Mouse (Mus musculus) cerebellum, adult 2 months (tissue): ENCODE measurements around the gene Ak7. TPM values are rescaled to one million over a fixed set of nuclear protein-coding genes. Genes with fewer than 3 reads are reported as not detected.

Experiments
- DNase-seq, 2 experiments: peaks; one replicate each; pipeline ENCODE4 v3.0.0; 2021
- H3K27ac ChIP-seq: fragments of 200-500 bp; 2 replicates; pipeline ENCODE4 v1.5.1; 2012; ENCODE audit warnings: low read length, control low read depth, inconsistent platforms; ENCODE audit not compliant: insufficient read depth
- H3K27me3 ChIP-seq: fragments of 200-500 bp; 2 replicates; pipeline ENCODE4 v1.6.1; 2012; ENCODE audit warnings: inconsistent platforms, mild to moderate bottlenecking, low read length, moderate library complexity; ENCODE audit not compliant: control insufficient read depth, insufficient read depth
- H3K4me1 ChIP-seq: fragments of 200-500 bp; 2 replicates; pipeline ENCODE4 v1.6.1; 2011; ENCODE audit warnings: low read length; ENCODE audit not compliant: control insufficient read depth, insufficient read depth
- H3K4me3 ChIP-seq: fragments of 200-500 bp; replicated peaks from 2 replicates; pipeline ENCODE3; 2011; ENCODE audit warnings: mild to moderate bottlenecking, low read depth, low read length, control low read depth; ENCODE audit not compliant: insufficient read depth
- CTCF ChIP-seq: fragments of 200-500 bp; IDR thresholded peaks from 2 replicates; pipeline ENCODE4 v1.5.1; 2011; ENCODE audit warnings: low read depth, mild to moderate bottlenecking, control low read depth, low read length, moderate library complexity, borderline replicate concordance; ENCODE audit not compliant: insufficient read depth
- POLR2A ChIP-seq: fragments of 200-500 bp; IDR thresholded peaks from 2 replicates; pipeline ENCODE4 v1.6.1; 2011; ENCODE audit warnings: low read length, control low read depth, borderline replicate concordance; ENCODE audit not compliant: insufficient read depth
- WGBS: fragments of 180-500 bp; shearing (Covaris S2); methylation state at CpG from one replicate; pipeline ENCODE4 v1.1.7; 2018; 5-methylcytosine and 5-hydroxymethylcytosine counted together
- polyA plus RNA-seq: library from polyadenylated mRNA; depleted of rRNA; stranded (reverse); fragments of >200 nt; gene quantifications from 2 replicates; pipeline ENCODE4 v1.2.3, GENCODE M21; 2012

Gene Ak7
- polyA plus RNA-seq, 1 experiment: 1.3 TPM

- peak; percentile 82; the same call in 1 of the 2 replicates for TF ChIP-seq POLR2A
- TF ChIP-seq CTCF: no peak
- DNase-seq: peak; percentile 90 to 91
- peak within 1 kb of the TSS; percentile 90 for H3K4me3 ChIP-seq
- 0 out of 2 replicates have a peak, but pooled peaks cover 2% of the 10 kb centered on the region for H3K4me1 ChIP-seq
- no peaks in the 10 kb centered on the region for H3K27me3 ChIP-seq
- peak within 1 kb of the TSS; percentile 94 for H3K27ac ChIP-seq
- WGBS: under 1% methylated on average over 83 of the region's 85 CpGs
Measured at GRCm38 (mm10) chr12:105784196-105784999, 78.6 kb downstream of the Ak7 start, which contains the start of gene Papola. TSS of gene Papola (plus strand) at chr12:105784694.

DNA sequence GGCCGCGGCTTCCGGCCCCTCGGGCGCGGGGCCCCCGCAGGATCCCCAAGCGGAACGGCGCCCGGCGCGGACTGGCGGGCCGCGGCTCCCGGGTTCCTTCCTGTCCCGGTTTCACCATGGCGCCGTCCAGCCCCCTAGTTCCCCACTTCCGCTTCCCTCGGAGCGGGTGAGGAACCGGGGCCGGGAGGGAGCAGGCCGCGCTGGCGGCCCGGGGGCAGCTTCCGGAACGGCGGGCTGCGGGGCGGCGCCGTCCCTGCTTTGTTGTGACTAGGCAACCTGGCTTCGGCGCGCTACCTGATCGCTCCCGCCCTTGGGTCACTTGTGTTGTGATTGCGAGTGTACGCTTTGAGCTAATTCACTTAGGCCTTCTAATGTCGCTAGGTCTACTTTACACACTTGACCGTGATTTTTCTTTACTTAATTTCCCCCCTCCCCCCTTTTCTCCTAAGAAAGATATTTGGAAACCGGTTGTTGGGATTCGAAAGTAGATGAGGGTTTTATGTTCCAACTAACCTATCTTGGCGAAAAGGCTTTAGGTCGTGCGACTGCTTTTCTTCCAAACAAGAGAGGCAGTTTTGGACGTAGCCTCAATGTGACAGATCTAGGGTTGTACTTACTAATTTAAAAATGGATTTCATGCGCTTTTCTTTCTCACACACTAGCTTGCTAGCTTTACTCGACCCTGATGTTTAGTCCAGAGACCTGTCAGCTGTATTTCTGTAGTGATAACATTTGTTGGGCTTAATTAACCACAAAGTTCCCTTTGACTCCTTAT lies 79.4 kb downstream of the Ak7 start:
- no peaks in the 10 kb centered on the region for H3K27me3 ChIP-seq
- H3K4me1 ChIP-seq: 0 out of 2 replicates have a peak, but pooled peaks cover 2% of the 10 kb centered on the region
- H3K4me3 ChIP-seq: peak overlapping the region; percentile 90
- DNase-seq: peak in 1 of 2 experiments; percentile 71
- under 1% methylated on average over 53 of the region's 53 CpGs for WGBS
- peak overlapping the region; percentile 94 for H3K27ac ChIP-seq
- no peak for TF ChIP-seq POLR2A

DNA sequence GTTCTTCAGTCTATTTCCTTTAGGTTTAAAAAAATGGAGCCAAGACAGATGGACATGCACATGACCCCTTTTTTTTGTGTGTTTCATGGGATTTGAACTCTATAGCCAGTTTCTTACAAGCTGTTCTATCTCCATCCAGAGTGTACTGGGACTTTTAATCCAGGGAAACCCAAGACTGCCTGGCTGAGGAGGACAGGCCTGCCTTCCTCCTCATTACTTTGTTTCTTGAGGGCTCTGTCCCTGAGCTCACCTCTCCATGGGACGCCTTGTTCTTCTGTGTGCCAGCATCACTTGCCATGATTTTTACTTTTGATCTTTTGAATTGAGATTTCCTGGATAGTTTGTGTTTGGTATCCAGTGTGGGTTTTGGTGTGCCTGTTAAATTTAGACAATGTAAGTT lies 80.3 kb downstream of the Ak7 start:
- no peak for TF ChIP-seq POLR2A
- TF ChIP-seq CTCF: no peak
- 0 out of 2 replicates have a peak, but pooled peaks cover 2% of the 10 kb centered on the region for H3K4me1 ChIP-seq
- DNase-seq: no peak
- H3K27ac ChIP-seq: no peak overlapping the region
- H3K4me3 ChIP-seq: peak overlapping the region; percentile 44
- H3K27me3 ChIP-seq: no peaks in the 10 kb centered on the region
- 57% methylated on average over 1 of the region's 1 CpGs for WGBS

- no peak for DNase-seq
- WGBS: 90% methylated on average over 2 of the region's 2 CpGs
- TF ChIP-seq POLR2A (no peak), CTCF (no peak)
Measured at GRCm38 (mm10) chr12:105787626-105788025, 81.8 kb downstream of the Ak7 start.

DNA sequence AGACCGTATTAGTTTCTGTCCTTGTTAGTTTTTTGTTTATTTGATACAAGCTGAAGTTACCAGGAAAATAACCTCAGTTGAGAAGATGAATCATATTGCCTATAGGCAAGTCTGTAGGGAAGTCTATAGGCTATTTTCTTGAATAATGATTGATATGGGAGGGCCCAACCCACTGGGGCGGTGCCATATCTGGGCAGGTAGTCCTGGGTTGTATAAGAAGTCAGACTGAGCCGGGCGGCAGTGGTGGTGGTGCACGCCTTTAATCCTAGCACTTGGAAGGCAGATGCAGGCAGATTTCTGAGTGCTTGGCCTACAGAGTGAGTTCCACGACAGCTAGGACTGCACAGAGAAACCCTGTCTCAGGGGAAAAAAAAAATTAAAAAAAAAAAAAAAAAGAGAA lies 84.1 kb downstream of the Ak7 start:
- 81% methylated on average over 6 of the region's 6 CpGs for WGBS

More at GRCm38 (mm10) chr12:105787626-105788025, 81.8 kb downstream of the Ak7 start:
- 0 out of 2 replicates have a peak, but pooled peaks cover 2% of the 10 kb centered on the region for H3K4me1 ChIP-seq
- H3K27me3 ChIP-seq: no peaks in the 10 kb centered on the region
- no peak overlapping the region for H3K27ac ChIP-seq
- H3K4me3 ChIP-seq: no peak overlapping the region

DNA sequence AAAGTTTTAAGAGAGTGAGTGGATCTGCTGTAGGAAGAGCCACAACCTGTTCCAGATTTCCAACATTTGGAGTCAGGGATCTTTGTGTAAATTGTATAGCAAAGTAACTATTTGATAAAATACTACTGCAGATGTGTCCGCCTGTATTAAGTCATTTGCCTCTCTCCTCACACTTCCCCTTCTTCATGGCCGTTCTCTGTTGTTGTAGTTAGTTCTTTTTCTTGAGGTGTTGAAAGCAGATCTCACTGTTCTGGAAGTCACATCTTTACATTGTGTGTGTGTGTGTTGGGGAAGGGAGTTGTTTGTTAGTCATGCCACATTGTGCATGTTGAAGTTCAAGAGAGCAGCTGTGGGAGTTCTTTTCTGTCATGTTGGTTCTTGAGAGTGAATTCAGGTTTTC lies 89.1 kb downstream of the Ak7 start:
- Histone ChIP-seq H3K4me3 (no peak overlapping the region), H3K27me3 (no peaks in the 10 kb centered on the region), H3K4me1 (no peaks in the 10 kb centered on the region), H3K27ac (no peak overlapping the region)
- no peak for DNase-seq
- 97% methylated on average over 2 of the region's 2 CpGs for WGBS
- no peak for TF ChIP-seq CTCF
- no peak for TF ChIP-seq POLR2A

More for the DNA sequence above, 84.1 kb downstream of the Ak7 start:
- no peaks in the 10 kb centered on the region for H3K27me3 ChIP-seq
- DNase-seq: no peak
- no peak for TF ChIP-seq CTCF
- TF ChIP-seq POLR2A: no peak
- 0 out of 2 replicates have a peak, but pooled peaks cover 2% of the 10 kb centered on the region for H3K4me1 ChIP-seq
- H3K4me3 ChIP-seq: no peak overlapping the region
- H3K27ac ChIP-seq: no peak overlapping the region

DNA sequence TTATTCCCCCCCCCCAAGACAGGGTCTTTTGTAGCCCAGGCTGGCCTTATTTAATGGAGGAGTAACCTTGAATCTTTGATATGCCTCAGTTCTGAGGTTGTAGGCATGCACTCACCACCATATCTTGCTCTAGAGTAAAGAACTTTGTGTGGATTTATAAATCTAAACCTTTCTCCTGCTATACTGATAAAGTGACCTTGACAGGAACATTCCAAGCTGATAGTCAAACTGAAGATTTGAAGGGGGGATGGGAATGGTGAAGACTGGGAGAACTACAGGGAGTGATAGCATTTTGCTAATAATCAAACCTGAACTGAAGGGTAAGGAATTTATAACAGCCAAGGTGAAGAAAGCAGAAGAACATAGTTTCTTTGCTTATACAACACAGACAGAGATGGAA lies 92.2 kb downstream of the Ak7 start:
- no peak overlapping the region for H3K27ac ChIP-seq
- DNase-seq: no peak
- H3K27me3 ChIP-seq: no peaks in the 10 kb centered on the region
- H3K4me3 ChIP-seq: no peak overlapping the region
- TF ChIP-seq CTCF (no peak), POLR2A (no peak)
- H3K4me1 ChIP-seq: no peaks in the 10 kb centered on the region
